Mouse (Mus musculus): ENCODE measurements around the gene Plxnd1.

The Plxnd1 gene

GRCm38 (mm10) chr6:115955664-115956063 lies 39.1 kb downstream of the Plxnd1 start:
- DNase-seq, result no peak

DNA sequence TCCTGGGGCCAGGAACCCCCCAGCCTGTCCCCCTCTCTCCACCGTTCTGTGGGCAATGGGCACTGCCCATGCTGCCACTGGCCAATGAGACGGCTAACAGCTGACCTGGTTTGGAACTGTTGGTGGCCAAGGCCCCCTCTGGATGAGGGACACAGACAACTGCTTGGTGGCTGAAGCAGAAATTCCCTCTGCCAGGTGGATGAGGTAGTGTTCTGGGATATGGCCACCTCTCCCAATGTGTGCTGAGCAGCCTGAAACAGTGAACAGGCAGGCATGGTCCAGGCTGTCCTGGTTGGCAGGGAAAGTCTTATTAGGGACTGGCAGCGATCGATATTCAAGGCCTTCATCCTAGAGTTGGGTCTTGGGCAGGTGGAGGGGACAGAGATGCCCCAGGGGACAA lies 39.6 kb downstream of the Plxnd1 start:
- DNase-seq, result peak; percentile 79

GRCm38 (mm10) chr6:115954506-115955074 lies 40.2 kb downstream of the Plxnd1 start:
- peak; percentile 52 for DNase-seq

GRCm38 (mm10) chr6:115946389-115946788 lies 48.4 kb downstream of the Plxnd1 start:
- DNase-seq, result no peak

DNA sequence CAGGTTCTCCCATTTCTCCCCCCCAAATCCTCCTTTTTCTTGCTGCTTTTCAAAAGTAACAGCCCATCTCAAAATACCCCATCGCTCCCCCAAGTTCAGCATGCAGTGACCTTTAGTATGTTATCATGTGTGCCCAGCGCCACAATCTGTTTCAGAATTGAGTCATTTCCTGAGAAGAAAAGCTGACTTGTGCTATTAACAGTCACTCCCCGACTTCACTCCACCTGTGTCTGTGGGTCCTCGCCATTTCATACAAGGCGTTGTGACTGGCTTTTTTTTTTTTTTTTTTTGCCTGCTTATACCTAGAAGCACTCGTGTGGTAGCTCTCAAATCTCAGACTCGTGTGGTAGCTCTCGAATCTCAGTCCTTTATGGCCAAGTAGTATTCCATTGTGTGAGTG lies 49.2 kb downstream of the Plxnd1 start:
- DNase-seq, result no peak

DNA sequence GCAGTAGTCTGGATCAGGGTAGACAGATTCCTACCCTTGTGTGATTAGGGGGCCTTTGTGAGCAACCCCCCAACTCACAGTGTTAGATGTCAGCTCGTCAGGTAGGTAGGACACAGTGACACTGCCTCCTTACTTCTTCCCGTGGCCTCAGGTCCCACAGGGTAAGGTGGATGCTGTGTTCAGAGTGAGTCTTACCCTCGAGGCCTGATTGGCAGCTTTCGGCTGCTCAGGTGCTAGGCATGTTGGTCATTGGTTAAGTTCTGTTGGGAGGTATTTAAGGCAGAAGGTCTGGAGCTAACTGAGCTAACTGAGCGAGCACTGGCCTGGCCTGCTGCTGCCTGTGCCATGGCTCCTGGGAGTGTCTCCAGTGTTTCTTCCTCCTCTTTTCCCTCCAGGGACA lies 50.2 kb downstream of the Plxnd1 start, which contains the start of gene H1foo:
Gene H1foo (plus strand): TSS at position 301 of the 400 bp plus-strand sequence.
- DNase-seq, result no peak

DNA sequence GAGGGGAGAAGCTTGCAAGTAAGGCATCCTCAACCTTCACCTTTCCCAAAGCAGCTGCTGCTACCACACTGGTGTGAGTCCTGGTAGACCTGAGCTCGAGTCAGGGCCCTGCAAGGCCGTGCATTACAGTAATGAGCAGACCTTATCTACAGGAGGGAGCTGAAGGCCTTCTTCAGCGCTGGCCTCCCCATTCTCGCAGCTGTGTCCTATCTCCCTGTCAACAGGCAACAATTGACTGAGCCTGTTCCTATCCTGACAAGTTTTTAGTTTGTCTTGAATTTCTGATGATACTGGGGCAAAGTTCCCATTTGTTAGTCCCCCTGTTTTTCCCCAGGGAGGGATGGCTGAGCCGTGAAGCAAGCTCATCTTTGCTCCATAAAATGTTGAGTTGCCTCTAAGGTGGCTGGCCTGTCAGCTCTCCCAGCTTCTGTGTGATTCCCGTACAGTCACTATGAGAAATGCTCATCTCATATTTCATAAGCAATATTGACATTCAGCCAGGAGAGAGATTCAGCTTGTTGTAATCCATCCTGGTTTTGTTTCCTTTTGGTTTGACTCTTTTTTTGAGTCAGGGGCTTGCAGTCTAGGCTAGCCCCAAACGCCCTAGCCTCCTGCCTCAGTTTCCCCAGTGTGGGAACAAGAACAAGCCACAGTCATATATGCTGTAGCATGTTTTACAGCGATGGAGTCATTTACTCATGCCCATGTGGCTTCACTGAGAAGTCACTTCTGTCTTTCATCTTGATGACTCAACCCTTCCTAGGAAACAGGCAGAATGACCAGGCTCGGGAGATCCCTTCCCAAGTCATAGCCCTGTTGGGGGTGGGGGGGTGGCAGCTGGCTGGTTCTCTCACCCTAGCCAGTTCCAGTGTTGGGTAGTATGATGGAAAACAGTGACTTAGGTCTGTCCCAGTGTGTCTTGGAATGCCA lies 51.0 kb downstream of the Plxnd1 start:
- no peak for DNase-seq

GRCm38 (mm10) chr6:115941128-115941527 lies 53.7 kb downstream of the Plxnd1 start:
- DNase-seq, result no peak

DNA sequence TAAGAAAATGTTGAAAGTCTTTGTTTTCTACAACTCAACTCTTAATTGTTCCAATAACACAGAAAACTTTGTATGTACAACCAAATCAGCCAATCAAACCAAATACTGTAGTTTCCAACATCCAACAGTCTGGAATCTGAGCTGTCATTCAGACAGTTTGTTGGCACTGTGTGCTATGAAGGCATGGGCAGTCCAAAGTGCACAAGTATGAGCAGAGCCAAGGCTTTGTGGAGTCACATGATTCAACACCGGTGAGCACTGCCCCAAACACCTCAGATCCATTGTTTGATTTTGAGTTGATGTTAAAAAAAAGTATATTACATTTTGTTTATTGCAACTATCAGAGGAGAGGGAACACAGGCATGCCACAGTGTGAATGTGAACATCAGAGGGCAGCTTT lies 54.2 kb downstream of the Plxnd1 start:
- DNase-seq, result no peak

- DNase-seq, result no peak
Observed at GRCm38 (mm10) chr6:115938798-115939197, 56.0 kb downstream of the Plxnd1 start.

DNA sequence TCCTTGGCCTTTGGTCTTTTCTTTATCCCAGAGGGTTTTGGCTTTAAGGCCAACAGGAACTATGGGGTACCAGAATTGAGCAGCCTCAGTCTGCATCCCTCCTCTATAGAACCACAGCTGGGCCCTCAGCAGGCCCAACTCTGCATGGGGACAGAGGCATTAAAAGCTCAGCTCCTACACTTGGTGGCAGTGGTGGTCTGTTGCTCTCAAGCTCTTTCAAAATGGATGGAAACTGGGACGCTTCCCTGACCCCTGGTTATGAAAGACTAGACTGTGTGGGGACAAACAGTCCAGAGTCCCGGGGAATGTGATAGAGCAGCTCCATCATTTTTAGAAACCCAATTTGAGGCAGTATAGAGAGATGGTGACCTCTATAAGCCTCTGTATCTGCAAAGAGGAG lies 56.8 kb downstream of the Plxnd1 start:
- DNase-seq, result no peak

DNA sequence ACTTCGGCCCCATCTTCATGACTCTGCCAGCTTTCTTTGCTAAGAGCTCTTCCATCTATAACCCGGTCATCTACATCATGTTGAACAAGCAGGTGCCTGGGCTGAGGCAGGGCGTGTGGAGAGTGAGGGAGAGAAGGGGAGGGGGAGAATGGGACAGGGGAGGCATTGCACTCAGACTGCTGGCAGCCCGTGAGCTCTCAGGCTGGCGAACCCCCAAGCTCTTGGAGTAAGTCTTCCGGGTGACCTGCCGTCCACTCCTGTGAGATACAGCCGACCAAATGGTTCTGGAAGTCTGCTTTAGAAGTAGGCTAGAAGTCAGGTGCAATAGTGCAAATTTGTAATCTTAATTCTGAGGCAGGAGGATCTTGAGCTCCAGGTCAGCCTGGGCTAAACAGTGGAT lies 59.3 kb downstream of the Plxnd1 start:
- DNase-seq, result no peak

- no peak for DNase-seq
Observed at GRCm38 (mm10) chr6:115932391-115932790, 62.4 kb downstream of the Plxnd1 start.

DNA sequence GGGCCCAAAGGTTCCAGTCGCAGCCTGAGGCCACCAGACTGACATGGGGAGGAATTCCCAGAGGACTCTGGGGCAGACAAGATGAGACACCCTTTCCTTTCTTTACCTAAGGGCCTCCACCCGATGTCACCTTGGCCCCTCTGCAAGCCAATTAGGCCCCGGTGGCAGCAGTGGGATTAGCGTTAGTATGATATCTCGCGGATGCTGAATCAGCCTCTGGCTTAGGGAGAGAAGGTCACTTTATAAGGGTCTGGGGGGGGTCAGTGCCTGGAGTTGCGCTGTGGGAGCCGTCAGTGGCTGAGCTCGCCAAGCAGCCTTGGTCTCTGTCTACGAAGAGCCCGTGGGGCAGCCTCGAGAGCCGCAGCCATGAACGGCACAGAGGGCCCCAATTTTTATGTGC lies 63.2 kb downstream of the Plxnd1 start, which contains the start of gene Rho:
Gene Rho (plus strand): TSS at position 110 of the 400 bp plus-strand sequence.
- DNase-seq, result no peak

DNA sequence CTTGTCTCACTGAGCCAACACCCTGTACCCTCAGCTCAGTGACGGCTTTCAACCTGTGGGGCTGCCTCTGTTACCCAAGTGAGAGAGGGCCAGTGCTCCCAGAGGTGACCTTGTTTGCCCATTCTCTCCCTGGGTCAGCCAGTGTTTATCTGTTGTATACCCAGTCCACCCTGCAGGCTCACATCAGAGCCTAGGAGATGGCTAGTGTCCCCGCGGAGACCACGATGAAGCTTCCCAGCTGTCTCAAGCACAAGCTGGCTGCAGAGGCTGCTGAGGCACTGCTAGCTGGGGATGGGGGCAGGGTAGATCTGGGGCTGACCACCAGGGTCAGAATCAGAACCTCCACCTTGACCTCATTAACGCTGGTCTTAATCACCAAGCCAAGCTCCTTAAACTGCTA lies 64.8 kb downstream of the Plxnd1 start:
- no peak for DNase-seq

DNA sequence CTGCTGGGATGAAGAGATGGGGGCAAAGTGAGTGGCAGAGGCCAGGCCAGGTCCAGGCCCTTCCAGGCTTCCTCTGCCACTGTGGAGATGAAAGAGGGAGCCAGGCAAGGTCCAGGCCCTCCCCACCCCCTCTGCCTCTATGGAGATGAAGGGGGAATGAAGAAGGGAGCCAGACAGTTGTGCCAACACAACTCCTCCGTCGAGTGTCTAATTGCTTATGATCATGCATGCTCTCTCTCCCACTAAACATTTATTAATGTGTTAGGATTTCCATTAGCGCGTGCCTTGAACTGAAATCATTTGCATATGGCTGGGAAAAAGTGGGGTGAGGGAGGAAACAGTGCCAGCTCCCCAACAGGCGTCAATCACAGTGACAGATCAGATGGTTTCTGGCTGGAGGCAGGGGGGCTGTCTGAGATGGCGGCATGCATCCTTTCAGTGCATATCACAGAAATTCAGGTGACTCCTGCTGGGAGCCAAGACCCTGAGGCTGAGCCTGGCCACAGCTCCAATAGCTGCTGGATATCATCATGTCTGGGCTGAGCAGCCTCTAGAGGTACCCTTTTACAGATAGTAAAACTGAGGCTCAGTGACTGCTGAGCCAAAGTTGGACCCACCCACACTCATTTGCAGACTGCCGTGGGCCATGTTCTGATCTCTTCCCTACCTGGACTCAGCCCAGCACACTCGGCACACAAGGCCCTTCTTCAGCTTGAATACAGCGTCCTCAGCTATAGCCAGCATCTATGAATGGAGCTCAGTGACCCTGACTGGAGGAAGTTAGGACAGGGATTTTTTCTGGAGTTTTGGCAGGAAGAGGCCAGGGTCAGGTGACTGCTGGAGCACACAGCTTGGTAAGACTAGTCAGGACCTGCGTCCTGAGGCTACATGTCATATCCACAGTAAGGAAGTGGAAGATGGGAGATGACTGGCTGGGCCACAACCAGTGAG lies 67.2 kb downstream of the Plxnd1 start:
- DNase-seq, result no peak

GRCm38 (mm10) chr6:115926416-115926815 lies 68.4 kb downstream of the Plxnd1 start:
- no peak for DNase-seq

DNA sequence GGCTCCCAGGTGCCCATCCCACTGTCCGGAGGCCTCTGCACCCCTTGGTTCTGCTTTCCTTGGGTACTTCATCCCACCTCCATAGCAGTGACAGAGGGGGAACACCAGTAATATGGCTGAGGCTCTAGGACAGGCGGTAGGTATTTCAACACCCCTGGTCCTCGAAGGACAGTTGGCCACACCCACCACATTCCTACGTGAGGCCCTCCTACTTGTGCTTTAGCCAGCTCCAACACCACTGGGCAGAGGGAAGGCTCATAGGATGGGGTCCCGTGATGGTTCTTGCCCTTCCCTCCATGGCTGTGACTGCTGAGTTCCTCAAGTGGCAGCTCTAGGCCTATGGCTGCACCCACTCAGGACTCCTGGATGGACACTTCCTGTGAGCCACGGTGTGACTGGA lies 70.0 kb downstream of the Plxnd1 start:
- DNase-seq, result no peak

- no peak for DNase-seq
Observed at GRCm38 (mm10) chr6:115919876-115920275, 74.9 kb downstream of the Plxnd1 start.

DNA sequence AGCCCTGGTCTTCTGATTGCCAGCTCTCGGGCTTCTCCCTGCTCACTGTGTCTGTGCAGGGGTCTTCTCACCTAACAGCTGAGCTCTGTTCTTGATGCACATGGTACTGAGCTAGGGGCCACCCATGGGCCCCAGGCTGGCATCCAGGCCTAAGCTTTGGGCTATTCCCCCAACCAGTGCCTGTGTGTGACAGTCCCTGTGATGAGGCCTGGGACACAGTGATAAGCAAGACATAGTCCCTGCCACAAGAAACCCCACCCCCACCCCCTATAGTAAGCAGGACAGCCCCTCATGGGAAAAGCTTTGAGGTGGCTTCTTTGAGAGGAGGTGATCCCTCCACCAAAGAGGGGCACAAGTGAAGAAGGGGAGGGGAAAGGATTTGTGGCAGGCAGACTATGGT lies 76.2 kb downstream of the Plxnd1 start:
- DNase-seq, result no peak

GRCm38 (mm10) chr6:115916611-115917010 lies 78.2 kb downstream of the Plxnd1 start:
- peak; percentile 78 for DNase-seq

DNA sequence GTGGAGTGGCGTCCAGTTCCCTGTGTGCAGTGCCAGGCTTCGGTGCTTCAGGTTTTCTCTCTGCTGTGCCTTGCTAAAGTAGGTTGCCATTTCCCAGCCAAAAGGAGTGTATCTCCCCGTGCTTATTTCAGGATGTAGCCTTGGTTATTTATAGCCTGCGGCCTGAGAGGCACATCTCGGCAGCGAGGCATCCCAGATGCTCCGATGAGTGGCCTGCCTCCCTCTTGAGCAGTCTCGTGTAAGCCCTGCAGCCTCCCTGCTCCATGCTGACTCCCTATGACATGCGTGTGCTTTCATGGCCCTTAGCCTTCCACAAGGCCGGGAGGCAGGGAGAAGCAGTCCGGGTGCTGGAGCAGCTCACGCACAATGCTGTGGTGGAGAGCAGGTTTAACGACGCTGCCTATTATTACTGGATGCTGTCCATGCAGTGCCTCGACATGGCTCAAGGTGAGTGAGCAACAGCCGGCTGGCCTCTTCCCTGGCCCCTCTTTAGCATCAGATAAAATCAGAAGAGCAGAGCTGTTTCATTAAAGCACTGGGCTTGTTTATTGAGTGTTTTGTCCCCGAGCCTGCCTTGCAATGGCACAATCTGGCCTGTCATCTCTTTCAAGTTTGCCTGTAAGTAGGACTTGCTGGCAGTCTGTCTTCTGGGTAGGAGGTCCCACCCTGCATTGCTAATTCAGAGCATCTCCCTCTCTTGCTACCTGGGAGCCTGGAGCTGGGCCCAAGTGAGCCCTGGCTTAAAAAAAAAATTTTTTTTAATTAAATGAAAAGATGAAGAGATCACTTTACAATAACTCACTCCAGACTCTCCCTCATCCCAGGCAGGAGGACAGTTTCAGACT lies 79.0 kb downstream of the Plxnd1 start:
- peak; percentile 79 for DNase-seq
